Mouse (Mus musculus) ovary, postnatal 14 days (tissue): ENCODE results near the gene Phf3.
A peak's percentile ranks its signal among the peaks of the same experiment; 100 is the strongest.
"Not testable (repeated sequence)": the region's sequence is repeated elsewhere in the genome, so short reads cannot be mapped to it uniquely, and the experiment has no call there.

ENCODE experiments used
- DNase-seq: peaks from one replicate; pipeline ENCODE4 v3.0.0; 2022; ENCODE audit warnings: low spot score

The Phf3 gene

GRCm38 (mm10) chr1:30873541-30874260, at the start of gene Phf3:
Phf3 (minus strand) TSS chr1:30873921.
- peak; percentile 83 for DNase-seq

- DNase-seq, result no peak
Measured at GRCm38 (mm10) chr1:30922237-30922636, 48.5 kb upstream of the Phf3 start.

GRCm38 (mm10) chr1:30921252-30921651, 47.5 kb upstream of the Phf3 start:
- no peak for DNase-seq

GRCm38 (mm10) chr1:30920620-30921177, 47.0 kb upstream of the Phf3 start:
- no peak for DNase-seq

- DNase-seq, result no peak
Measured at GRCm38 (mm10) chr1:30910172-30910571, 36.5 kb upstream of the Phf3 start.

GRCm38 (mm10) chr1:30908797-30909196, 35.1 kb upstream of the Phf3 start:
- DNase-seq, result no peak

- DNase-seq, result no peak
Measured at GRCm38 (mm10) chr1:30903480-30904218, 29.9 kb upstream of the Phf3 start.

GRCm38 (mm10) chr1:30898691-30899090, 25.0 kb upstream of the Phf3 start:
- DNase-seq, result no peak

GRCm38 (mm10) chr1:30895366-30895765, 21.6 kb upstream of the Phf3 start:
- DNase-seq, result not testable (repeated sequence)

GRCm38 (mm10) chr1:30883806-30884205, 10.1 kb upstream of the Phf3 start:
- not testable (repeated sequence) for DNase-seq

- no peak for DNase-seq
Measured at GRCm38 (mm10) chr1:30875746-30876145, 2.0 kb upstream of the Phf3 start.

GRCm38 (mm10) chr1:30874261-30875131, 775 bp upstream of the Phf3 start:
- DNase-seq, result no peak

GRCm38 (mm10) chr1:30872836-30873540, 733 bp downstream of the Phf3 start:
- DNase-seq, result peak; percentile 40

GRCm38 (mm10) chr1:30867786-30868185, 5.9 kb downstream of the Phf3 start:
- DNase-seq, result no peak

GRCm38 (mm10) chr1:30852518-30852917, 21.2 kb downstream of the Phf3 start:
- DNase-seq, result no peak

GRCm38 (mm10) chr1:30851920-30852319, 21.8 kb downstream of the Phf3 start:
- no peak for DNase-seq

- no peak for DNase-seq
Measured at GRCm38 (mm10) chr1:30850906-30851305, 22.8 kb downstream of the Phf3 start.

GRCm38 (mm10) chr1:30849955-30850354, 23.8 kb downstream of the Phf3 start:
- no peak for DNase-seq

- no peak for DNase-seq
Measured at GRCm38 (mm10) chr1:30847706-30848105, 26.0 kb downstream of the Phf3 start.

GRCm38 (mm10) chr1:30839662-30840061, 34.1 kb downstream of the Phf3 start:
- no peak for DNase-seq

- no peak for DNase-seq
Measured at GRCm38 (mm10) chr1:30835512-30835911, 38.2 kb downstream of the Phf3 start.

- DNase-seq, result no peak
Measured at GRCm38 (mm10) chr1:30832778-30833177, 40.9 kb downstream of the Phf3 start.
